Mouse (Mus musculus): ENCODE measurements around the gene Gm21972.

DNA sequence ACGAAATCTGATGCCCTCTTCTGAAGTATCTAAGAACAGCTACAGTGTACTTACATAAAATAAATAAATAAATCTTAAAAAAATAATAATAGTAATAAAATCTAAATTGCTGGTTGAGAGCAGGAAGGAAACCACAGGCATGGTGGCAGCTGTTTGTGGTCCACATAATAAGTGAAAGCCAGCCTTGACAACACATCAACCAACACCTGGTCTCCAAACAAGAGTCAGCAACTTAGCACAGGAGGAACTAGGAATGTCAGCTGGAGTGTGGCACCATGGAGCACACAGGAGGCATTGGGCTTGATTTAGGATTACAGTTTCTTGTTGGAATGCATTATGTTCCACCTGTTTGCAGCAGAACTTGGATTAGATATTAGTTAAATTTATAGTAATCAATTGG, 28.4 kb upstream of the Gm21972 start:
- TF ChIP-seq GATA1 (IDR thresholded peaks at IDR 0.05; ENCODE audit: low read length) (no peak), TAL1 (IDR thresholded peaks at IDR 0.05; ENCODE audit: low read length) (no peak)
